Mouse (Mus musculus) left cerebral cortex, adult 11 months (tissue): ENCODE measurements at regions not wholly inside any gene's neighbourhood (a gene's known extent, or its start where the extent isn't known, plus 50 kb on each side); places are given as distances from the start of the nearest gene placed in this dataset.
A peak's percentile ranks its signal among the peaks of the same experiment; 100 is the strongest.

Experiments
- DNase-seq: peaks from one replicate; pipeline ENCODE4 v3.0.0; 2022; ENCODE audit warnings: low spot score

DNA sequence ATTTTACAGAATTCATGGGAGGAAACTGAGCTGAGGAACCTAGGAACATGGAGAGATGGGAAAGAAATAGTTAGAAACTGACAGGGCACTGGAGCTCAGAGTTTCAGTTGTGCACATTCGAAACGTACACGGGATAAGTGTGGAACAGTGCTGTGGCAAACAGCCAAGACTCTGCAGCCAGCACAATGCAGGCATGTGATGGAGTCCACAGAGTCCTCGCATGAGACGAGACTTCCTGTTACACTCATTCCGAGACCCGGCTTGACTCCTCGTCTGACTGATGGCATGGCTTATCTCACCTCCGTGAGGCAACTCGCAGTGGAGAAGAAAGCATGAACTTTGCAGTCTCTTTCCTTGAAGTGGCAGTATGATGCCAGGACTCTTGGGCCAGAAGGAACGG lies 617.0 kb upstream of the 3110018I06Rik start:
- DNase-seq, result no peak

DNA sequence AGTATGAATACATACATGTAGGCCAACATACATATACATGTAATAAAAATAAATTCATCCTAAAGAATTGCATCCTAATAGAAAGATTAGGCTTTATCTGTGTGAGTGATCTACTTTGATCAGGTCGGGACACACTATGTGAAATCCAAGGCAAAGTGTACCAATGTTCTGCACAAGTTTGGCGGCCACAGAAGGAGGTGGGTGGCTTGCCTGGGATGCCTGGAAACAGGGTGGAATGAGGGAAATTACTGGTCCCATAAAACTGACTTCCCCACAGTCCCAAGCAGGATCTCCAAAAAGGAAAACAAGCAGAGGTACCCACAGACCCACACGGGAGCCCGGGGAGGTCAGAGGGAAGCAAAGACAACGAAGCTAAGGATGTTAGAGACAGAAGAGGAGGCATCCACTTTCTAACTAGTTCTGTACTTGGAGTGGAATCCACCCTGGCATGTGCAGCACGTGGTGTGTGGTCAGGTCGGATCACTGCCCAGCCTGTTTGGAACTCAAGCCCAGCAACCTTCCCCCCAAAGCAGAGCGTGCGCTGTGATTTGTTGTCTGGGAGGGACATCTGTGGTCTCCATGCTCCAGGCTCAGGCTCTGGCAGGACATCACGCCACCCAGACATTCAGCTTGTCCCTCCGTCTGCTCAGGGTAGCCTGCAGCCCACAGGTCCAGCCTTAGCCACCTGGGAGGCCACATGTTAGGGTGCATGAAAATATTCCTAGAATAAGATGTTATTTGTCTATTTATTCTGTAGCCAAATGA lies 615.3 kb upstream of the 3110018I06Rik start:
- no peak for DNase-seq

DNA sequence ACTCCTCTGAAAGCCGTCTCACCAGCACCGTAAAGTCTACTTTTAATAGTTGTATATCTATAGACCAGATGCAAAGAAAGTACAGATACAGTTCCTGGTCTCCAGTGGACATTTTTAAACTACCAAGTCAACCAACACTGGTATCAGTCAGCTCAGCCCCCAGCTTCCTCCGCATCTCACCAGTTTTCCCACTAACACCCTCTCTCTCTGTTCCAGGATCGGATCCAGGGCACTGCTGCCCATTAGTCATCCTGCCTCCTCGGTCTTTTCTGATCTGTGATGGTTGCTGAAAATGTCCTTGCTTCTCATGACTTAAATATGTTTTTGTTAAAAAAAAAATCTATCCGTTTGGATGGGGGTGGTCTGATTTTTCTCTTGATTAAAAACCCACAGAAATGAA lies 598.1 kb upstream of the 3110018I06Rik start:
- no peak for DNase-seq

DNA sequence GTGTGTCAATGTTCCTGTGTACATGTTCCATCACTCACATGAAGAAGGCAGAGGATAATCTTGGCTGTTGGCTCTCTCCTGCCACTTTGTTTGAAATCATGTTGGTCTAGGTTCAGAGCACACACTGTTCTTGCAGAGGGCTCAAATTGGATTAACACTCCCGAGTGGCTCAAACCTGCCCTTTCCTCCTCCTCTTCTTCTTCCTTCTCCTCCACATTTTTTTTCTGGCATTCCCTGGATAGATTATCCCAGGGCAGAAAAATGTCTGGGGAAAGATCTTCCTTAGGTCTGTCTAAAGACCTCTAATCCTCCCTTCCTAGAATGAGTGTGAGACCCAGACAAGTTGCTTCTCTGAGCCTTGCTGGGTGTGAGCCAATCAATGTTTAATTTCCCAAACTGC lies 594.4 kb upstream of the 3110018I06Rik start:
- DNase-seq, result no peak

DNA sequence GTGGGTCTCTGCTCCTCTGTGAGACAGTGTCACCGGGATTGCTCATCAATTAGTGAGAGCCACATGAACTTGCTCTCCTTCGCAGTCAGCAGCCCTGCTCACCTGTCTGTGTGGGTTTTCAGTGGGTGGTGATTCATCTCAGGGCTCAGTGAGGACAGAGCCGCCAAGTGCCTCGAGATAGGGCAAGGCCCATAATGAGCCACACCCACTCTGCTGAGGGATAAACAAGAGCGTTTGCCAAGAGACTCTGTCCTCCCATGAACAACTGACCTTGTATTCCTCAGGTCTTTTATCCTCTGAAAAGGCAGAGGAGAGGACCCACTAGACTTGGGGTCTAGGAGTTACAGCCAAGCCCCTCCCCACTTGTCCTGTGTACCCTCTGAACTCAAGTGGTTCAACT lies 584.2 kb upstream of the 3110018I06Rik start:
- no peak for DNase-seq

DNA sequence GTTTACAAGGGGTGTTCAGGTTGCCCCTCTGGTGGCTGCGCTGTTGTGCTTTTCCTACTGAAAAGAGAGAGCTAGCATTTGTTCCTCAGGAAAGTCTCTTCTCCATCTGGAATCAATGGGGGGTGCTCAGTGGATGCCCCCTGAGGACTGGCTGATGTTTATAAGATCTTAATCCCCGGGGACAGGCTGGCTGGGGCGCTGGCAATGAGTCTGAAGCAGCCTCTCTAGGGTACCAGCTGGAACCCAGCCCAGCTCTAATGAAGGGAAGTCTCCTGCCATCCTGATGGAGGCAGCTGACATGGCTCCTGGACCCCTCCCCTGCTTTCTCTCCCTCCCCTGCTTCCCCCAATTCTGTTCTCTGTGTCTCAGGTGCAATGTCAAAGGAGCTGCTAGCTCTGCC lies 575.6 kb upstream of the 3110018I06Rik start:
- no peak for DNase-seq

DNA sequence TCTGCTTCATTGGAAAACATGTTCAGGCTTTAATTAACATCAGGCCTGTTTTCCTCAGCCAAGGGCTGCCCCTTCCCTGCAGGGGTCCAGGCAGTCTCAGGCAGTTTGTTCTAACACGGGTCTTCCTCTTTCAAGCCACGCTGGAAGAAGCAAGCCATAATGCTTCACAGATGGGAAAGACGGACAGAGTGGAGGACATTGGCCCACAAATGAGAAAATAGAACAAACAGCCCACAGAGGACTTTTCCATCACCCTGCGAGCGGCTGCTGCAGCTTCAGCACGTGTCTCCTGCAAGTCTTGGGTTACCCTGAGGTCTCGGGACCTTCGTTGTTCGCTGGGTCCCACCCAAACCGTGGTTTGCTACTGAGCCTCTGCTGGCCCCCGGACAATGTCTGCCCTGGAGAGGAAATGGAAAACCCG lies 565.9 kb upstream of the 3110018I06Rik start:
- DNase-seq, result no peak

DNA sequence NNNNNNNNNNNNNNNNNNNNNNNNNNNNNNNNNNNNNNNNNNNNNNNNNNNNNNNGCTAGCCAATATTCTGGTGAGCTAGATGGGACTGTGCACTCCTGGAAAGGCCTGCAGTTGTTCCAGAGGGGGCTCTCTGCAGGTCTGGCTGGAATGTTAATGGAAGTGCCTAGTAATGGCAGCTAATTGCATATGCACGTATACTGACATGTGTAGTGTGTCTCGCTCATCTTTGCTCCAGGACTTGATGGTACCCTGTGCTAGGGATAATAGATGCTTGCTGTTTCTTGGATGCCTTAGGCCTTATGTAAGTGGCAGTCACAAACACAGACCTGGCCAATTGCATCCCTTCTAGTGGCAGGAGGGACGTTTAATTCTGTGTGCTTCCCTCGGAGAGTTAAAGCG lies 560.0 kb upstream of the 3110018I06Rik start:
- DNase-seq, result no peak

DNA sequence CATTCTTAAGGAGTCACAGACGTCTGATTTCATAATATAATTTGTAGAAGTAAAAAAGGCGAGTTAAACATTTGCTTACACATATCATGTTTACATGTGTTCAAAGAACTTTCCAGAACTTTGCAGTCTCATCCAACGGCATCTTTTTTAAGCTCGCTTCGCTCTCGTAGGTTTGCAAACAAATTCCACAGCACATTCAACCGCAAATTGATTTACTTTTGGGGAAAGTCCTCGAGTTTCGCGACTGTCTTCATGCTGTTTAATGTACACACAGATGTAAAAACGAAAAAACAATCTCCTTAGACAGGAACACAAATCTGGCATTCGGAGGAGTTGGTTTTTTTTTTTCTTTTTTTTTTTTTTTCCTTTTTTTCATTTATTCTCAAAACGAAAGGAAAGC lies 559.3 kb upstream of the 3110018I06Rik start:
- DNase-seq, result no peak

DNA sequence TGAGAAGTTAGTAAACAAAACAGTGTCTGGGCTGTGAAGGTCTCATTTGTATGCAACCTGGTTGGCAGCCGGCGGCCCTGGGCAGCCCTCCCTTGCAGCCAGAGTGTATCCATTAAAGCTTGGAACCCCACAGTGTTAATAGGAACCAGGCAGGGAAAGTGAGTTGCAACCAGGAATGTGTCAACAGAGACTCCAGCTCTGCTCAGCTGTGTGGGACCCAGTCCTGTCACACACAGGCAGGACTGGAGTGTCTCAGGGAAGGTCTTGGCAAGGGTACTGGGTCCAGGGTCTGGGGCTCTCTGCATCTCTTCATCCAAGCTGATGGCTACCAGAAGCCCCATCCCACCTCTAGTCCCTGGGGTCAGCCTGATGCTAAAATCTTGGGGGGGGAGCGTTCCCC lies 556.8 kb upstream of the 3110018I06Rik start:
- no peak for DNase-seq

DNA sequence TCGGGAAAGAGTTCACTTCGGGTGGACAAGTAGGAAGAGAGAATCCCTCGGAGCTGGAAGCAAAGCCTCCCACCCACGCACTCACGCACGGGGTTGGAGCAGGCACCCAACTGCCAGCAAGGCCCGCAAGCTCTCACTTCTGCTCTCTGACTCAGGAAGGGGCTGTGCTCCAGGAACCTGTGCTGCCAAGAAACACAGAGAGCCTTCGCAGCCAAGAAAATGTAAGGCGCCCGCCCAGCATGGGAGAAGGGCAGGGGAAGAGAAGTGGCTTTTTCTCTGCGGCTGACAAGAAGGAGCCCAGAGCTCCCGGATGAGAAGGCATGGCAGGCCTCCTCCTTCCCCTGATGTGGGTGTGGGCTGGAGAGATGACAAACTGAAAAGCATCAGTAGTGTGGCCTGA lies 549.1 kb upstream of the 3110018I06Rik start:
- DNase-seq, result peak; percentile 64

DNA sequence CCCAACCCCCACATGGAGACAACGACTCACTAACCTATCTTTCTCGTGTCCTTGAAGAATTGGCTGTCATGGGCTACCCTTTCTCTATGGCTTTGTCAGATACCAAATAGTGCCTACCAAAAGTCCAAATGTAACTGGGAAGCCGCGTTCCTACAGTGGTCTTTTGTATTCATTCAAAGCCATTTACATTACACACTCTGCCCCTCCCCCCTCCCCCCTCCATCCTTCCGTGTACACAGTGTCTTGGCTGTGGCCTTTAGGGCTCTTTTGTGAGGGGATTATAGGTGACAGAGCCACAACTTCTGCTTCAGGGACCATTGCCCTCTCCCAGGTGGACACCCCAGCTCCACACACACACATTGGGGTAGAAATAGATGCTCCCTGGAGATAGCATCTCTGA lies 544.6 kb upstream of the 3110018I06Rik start:
- DNase-seq, result no peak

DNA sequence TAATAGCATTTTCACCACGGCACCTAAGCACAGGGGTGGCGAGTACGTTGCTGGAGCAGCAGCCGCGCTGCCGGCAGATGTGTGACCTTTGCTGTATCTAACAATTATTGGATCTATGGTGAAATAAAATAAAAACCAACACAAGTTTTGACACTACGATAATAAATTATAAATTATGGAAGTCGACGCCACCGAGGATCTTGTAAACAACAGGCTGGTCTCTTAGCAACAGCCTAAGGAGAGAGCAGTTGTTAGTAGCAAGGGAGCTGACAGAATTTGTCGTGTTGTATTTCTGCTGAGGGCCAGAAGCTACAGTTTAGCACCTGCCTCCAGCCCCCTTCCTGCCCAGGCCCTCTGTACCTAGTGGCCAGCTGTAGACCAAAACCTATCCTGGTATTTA lies 535.8 kb upstream of the 3110018I06Rik start:
- DNase-seq, result no peak

DNA sequence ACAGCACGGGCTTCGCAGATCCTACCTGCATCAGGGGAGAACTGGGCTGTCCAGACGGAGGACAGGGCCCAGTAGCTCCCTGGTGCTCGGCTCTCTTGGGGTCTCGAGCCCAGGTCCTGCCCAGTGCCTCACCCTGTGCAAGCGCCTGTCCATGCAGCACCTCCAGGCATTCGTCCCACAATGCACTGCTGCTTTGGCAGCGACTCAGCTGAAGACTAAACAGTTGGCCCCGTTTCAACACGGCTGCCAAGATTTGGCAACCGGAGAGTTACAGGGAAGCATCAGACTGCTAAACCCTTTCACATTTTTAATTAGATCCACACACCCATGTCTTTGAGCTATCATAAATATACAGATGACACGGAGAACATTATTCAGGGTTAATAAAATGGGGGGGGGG lies 532.7 kb upstream of the 3110018I06Rik start:
- DNase-seq, result peak; percentile 14

DNA sequence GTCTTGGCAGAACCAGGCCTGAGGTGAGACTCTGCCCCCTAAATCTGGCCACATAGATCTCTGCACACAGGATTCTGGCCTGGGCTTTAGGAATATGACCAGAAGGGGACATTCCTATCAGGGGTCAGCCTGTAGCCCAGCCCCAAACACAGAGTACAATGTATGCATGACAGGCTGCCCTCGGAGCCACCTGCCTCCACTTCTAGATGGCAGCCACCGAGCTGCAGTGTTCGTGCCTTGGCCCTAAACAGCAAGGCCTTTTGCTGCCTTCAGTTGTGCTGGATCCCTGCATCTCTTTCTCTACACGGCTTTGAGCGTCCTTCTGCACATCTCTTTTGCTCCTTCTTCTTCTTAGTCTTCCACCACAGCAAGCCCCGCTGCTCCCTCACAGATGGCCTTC lies 532.2 kb upstream of the 3110018I06Rik start:
- DNase-seq, result no peak

DNA sequence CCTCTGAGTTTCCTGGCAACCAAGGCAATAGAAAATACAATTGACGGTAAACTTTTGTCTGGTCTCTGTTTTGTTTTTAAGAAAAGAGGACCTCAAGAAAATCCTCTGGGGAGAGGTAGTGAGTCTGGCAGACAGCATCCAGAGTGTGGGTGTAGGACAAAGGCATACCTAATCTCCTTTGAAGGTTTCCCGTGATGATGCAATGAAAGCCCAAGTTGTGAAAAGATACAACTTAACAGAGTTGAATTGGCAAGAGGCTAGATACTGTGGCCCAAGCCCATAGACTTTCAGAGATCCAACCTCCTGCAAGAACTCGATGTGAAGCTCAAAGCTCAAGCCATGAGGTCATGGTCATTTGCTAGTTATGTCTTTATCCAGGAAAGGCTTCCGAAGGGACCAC lies 526.4 kb upstream of the 3110018I06Rik start:
- no peak for DNase-seq

DNA sequence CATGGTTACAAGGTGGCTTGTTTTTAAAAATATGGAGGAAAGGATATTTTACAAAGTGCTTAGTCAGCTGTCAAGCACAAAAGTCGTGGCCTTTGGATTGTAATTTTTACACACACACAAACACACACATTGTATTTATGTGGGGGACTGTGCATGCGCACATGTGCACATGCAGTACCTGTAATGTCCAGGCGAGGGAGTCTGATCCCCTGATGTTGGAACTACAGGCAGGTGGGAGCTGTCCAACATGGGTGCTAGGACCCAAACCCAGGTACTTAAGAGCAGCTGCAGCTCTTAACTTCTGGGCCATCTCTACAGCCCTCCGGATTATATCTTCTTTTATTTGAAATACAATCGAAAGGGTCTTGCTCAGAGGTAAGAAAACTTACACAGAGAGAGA lies 524.7 kb upstream of the 3110018I06Rik start:
- no peak for DNase-seq

DNA sequence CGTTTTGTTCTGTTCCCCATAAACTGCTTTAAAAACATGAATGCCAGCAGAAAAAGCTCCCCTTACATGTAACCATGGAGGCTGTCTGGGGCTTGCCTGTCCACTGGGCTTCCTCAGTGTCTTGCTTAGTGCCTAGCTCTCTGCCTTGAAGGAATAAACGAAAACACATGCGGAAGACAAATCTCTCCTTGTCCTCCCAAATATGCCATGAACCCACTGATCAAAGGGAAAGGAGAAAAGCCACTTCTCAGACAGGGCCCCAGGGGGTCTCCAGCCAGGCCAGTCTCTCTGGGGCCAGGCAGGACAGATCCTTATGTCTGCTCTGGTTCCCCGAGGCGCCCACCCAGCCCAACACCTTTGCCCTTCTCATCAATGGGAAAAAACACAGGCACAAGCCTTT lies 518.6 kb upstream of the 3110018I06Rik start:
- no peak for DNase-seq

DNA sequence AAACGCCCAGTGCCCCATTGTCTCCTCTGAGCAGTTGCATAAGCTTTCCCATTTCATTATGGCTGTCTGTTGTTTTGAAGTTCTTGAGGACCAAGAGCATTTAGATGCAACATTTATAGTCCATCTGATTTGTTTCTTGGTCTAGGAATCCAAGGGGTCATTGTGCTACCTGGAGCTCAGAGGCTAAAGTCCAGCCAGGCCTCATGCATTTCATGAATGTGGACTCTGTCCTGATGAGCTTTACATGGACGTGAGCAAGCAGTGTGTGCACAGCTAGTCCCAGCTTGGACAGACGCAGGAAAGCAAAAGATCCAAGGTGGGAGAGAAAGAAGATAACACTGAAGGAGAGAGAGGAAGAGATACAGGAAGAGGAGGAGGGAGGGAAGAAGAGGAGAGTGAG lies 496.0 kb upstream of the 3110018I06Rik start:
- DNase-seq, result no peak

DNA sequence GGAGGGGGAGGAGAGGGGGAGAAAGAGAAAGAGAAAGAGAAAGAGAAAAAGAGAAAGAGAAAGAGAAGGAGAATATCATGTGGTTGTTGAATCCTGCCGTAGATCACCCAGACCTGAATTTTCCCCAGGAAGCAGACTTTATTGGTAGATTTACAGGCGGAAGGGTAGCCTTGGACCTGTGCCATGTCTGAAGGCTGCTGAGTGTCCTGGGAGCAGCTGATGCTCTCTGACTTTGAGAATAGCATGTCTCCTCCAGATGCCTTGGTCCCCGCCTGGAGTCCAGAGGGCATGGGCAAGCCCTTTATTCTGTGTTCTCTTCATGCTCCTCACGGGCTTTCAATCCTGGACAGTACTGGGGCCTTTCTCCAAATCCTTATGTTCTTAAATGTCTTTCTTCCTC lies 495.4 kb upstream of the 3110018I06Rik start:
- DNase-seq, result no peak

DNA sequence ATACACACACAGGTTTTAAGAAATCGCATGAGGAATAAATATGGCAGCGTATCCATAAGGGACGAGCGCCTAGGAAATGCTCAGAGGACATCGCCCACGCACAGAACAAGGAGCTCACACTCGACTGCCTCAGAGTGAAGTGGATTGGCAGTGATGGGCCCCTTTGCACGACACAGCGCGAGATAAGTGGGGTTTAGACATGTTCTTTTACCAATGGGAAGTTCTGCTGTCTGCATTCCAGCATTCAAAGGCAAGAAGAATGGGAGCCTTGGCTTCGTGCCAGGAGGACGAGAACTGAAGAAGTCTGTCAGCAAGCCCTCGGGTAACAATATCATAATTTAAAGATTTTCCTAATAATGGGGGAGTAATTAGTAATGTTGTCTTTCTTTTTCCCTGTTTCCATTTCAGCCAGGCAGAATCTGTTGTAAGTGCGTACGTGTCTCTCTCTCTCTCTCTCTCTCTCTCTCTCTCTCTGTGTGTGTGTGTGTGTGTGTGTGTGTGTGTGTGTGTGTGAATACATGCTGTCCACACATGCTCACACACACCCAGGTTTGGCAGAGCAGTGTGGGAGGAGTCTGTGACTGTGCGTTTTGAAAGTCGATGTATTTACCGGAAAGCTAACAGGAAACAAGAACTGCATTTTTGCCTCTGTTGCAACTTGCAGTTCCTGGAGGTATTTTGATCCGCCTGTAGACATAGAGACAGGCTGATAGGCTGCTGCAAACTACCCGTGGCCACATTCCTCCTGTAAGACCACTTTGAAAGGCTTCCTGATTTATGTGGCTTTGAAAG lies 477.2 kb upstream of the 3110018I06Rik start:
- no peak for DNase-seq

DNA sequence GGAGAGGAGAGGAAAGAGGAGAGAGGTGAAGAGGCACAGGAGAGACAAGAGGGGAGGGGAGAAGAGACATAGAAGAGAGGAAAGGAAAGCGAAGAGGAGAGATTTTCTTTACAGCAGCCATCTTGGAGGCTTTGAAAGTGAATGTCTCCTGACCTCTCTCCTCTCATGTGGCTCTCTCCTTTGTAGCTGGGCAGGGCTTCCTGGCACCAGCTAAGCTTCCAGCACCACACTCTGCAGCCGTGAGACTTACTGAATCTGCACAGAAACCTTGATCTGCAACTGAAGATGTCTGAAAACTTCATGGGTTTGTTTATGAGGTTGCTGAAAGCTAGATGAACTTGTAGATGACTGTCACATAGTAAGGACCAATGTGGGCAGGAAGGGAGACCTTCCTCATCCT lies 471.6 kb upstream of the 3110018I06Rik start:
- no peak for DNase-seq

DNA sequence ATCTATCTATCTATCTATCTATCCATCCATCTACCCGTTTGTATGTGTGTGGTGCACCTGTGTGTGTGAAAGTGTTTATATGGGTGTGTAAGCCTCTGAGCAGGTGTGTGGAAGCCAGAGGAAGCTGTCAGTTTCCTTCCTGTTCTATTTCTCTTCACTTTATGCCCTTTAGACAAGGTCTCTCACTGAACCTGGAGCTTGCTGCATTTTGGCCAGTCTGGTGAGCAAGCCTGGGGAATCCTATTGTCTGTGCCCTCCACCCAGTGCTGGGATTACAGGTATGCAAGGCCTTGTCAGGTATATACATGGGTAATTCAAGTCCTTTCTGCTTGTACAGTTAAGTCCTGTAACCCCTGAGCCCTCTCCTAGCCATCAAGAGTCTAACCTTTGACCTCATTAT lies 466.6 kb upstream of the 3110018I06Rik start:
- DNase-seq, result no peak

DNA sequence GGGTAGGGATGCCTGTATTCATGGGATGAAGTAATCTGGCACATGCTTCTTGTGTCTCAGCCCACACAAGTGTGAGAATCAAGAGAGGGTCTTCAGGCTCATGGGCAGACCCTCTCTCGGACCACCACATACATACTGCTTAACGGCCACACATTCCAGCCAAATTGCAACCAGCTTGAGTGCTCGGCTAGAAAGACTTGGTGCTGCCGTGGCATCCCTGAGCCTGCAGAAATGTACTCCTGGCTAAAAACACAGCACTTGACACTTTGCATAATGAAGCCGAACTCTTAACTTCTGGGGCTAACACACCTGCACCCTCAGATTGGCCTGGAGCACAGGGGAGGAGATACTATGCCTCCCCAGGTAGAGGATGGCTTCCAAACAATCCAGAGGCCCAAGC lies 461.6 kb upstream of the 3110018I06Rik start:
- no peak for DNase-seq
